37 mouse cellular contexts compared by ENCODE assay signal in the genomic region with DNA sequence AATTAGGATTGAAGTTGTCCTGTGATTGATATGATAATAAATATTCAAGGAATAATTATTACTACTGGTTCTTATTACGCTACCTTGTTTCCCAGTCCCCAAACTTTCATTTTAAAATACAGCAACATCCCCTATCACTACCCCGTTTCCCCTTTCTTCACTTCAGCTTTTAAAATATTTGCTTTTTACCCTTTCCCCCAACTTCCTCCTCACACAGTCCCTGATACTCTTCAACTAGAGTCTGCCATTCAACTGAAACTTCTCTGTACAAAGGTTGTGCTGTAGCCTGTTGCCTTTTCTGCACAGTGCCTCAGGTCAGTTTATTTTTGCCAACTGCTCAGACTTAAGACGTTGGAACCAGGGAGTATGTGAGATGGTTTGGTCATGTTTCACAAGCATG. TPM values are rescaled to one million over a fixed set of nuclear protein-coding genes. Genes with fewer than 3 reads are reported as not detected.
A peak's percentile ranks its signal among the peaks of the same experiment; 100 is the strongest.
DNase-seq lines count a peak whose midpoint lies in the region; ATAC-seq and TF ChIP-seq lines count a peak whose summit lies in the region.
"Had no signal": no experiment of that assay in that cellular context is flagged by ENCODE, and none has a peak within 500 bp of the region (broad histone marks: within the 10 kb centered on the region; RNA-seq: fewer than 3 reads in every experiment).

No protein-coding gene starts in this region.

- peak; percentile 54 for ATAC-seq in granulocyte monocyte progenitor cell, adult 5-6 weeks (replicated peaks; ENCODE audit: poor library complexity, severe bottlenecking)
- no peak for ATAC-seq in CD4-positive, CD25-positive, alpha-beta regulatory T cell, adult 4 months
- ATAC-seq: forebrain, embryonic 13.5 days; inflammation-experienced regulatory T-cells, adult 6 months; midbrain, embryonic 13.5 days had no signal

- peaks cover 11% of the 10 kb centered on the region; the same call in 1 of the 2 replicates for H3K36me3 ChIP-seq in spleen, adult 2 months (ENCODE audit: control insufficient read depth, insufficient read depth, low read length)
- peaks cover 8% of the 10 kb centered on the region; the same call in 1 of the 2 replicates for H3K36me3 ChIP-seq in splenic B cell, adult 2 months (ENCODE audit: control insufficient read depth, insufficient read depth, low read length, poor library complexity, severe bottlenecking)
- H3K36me3 ChIP-seq: heart, embryonic 13.5 days; hindbrain, embryonic 10.5 days; hindbrain, embryonic 15.5 days; kidney, embryonic 15.5 days; limb, embryonic 10.5 days; limb, embryonic 15.5 days; midbrain, embryonic 13.5 days had no signal

- peak; percentile 37 for DNase-seq in heart, adult 11 months
- no peak for DNase-seq in heart, postnatal 10 days
- no peak for DNase-seq in spleen, adult 2 months (ENCODE audit: low read depth in 1 of 2, low spot score in 2 of 2)
- DNase-seq in spleen, adult 12 weeks (ENCODE audit: low spot score) = no peak
- peak; percentile 60 for DNase-seq in splenic B cell, adult 2 months (ENCODE audit: low read depth, low spot score)
- no peak for DNase-seq in gastrocnemius, postnatal 14 days
- DNase-seq: adrenal gland, adult 2 months; adrenal gland, postnatal 36 days; cerebellum, adult 11 months; cerebellum, adult 9-10 months; cerebellum, postnatal 36 days; gastrocnemius, postnatal 36 days; heart, postnatal 14 days; kidney, adult 11 months; kidney, postnatal 36 days; lung, postnatal 10 days had no signal

- TF ChIP-seq POLR2A in spleen, adult 2 months (IDR thresholded peaks at IDR 0.05; ENCODE audit: low read depth, low read length) = no peak; the same call in 1 of the 2 replicates

- H3K27ac ChIP-seq in spleen, adult 2 months (ENCODE audit: insufficient read depth, low read length) = peak overlapping the region; percentile 94
- H3K27ac ChIP-seq: forebrain, embryonic 13.5 days; heart, embryonic 13.5 days; hindbrain, embryonic 10.5 days; hindbrain, embryonic 15.5 days; kidney, embryonic 15.5 days; limb, embryonic 10.5 days; limb, embryonic 15.5 days; midbrain, embryonic 13.5 days had no signal

- H3K4me1 ChIP-seq in spleen, adult 2 months (ENCODE audit: control insufficient read depth, insufficient read depth, insufficient read length) = peaks cover 11% of the 10 kb centered on the region; the same call in 1 of the 2 replicates
- H3K4me1 ChIP-seq: forebrain, embryonic 13.5 days; heart, embryonic 13.5 days; hindbrain, embryonic 10.5 days; hindbrain, embryonic 15.5 days; kidney, embryonic 15.5 days; limb, embryonic 10.5 days; limb, embryonic 15.5 days; midbrain, embryonic 13.5 days had no signal

- TF ChIP-seq CTCF in spleen, adult 2 months (IDR thresholded peaks at IDR 0.05; ENCODE audit: extremely low read depth, insufficient read depth, insufficient read length, insufficient replicate concordance) = no peak

- no peaks in the 10 kb centered on the region for H3K27me3 ChIP-seq in spleen, adult 2 months (ENCODE audit: control insufficient read depth, insufficient read depth, low read length)
- H3K27me3 ChIP-seq in splenic B cell, adult 2 months (ENCODE audit: control insufficient read depth, insufficient read depth, low read length, poor library complexity, severe bottlenecking) = no peaks in the 10 kb centered on the region
- H3K27me3 ChIP-seq: forebrain, embryonic 13.5 days; heart, embryonic 13.5 days; hindbrain, embryonic 15.5 days; kidney, embryonic 15.5 days; limb, embryonic 15.5 days; midbrain, embryonic 13.5 days had no signal

- peak overlapping the region; percentile 71 for H3K4me3 ChIP-seq in spleen, adult 2 months (ENCODE audit: extremely low read depth, insufficient read depth, insufficient read length)
- H3K4me3 ChIP-seq: forebrain, embryonic 13.5 days; heart, embryonic 13.5 days; hindbrain, embryonic 10.5 days; hindbrain, embryonic 15.5 days; kidney, embryonic 15.5 days; limb, embryonic 10.5 days; limb, embryonic 15.5 days; midbrain, embryonic 13.5 days had no signal

- WGBS in spleen, adult 2 months = 16% methylated on average over 3 of the region's 3 CpGs

- intact Hi-C loops in heart, postnatal 10 days (cut with DNase I) = no loop called here
- intact Hi-C loops in gastrocnemius, postnatal 14 days (cut with DNase I; ENCODE audit: low total_unique reads) = no loop called here

RNA-seq across cellular contexts. Expression of a gene that starts 2.5 kb away (rescaled TPM):
- under 1 TPM; 0.55 to 0.84 TPM for total RNA-seq in heart, postnatal 10 days (2021)
- 28.9 and 38.4 TPM in 2 replicates for polyA plus RNA-seq in spleen, adult 2 months (2012; rRNA removed)
- not detected in 2 replicates for total RNA-seq in granulocyte monocyte progenitor cell, adult 5-6 weeks (2014; fragmentation: Nextera tagmentation)
- total RNA-seq in granulocyte monocyte progenitor cell, adult 5-6 weeks (2017) = not detected in 2 replicates
- total RNA-seq in gastrocnemius, postnatal 14 days (2021) = under 1 TPM in 1 of 2 experiments, not detected in 1; 0.10 TPM
- 10 to 100 TPM in 1 of 2 experiments, under 1 TPM in 1; 0.12 to 21.1 TPM for polyA plus RNA-seq in CD4-positive, CD25-positive, alpha-beta regulatory T cell, adult 4 months (2017; shearing (Covaris generic))
- total RNA-seq: gastrocnemius, postnatal 36 days had no signal
- polyA plus RNA-seq: embryonic facial prominence, embryonic 11.5 days; forebrain, embryonic 13.5 days; heart, embryonic 13.5 days; hindbrain, embryonic 10.5 days; hindbrain, embryonic 15.5 days; kidney, embryonic 15.5 days; limb, embryonic 10.5 days; limb, embryonic 15.5 days; midbrain, embryonic 13.5 days; neural tube, embryonic 14.5 days had no signal

RNA-seq across cellular contexts. Expression of a gene that starts 20.1 kb away (rescaled TPM):
- not detected for total RNA-seq in heart, postnatal 10 days (2021)
- polyA plus RNA-seq in spleen, adult 2 months (2012; rRNA removed) = not detected in 2 replicates
- not detected in 2 replicates for total RNA-seq in granulocyte monocyte progenitor cell, adult 5-6 weeks (2014; fragmentation: Nextera tagmentation)
- not detected in 2 replicates for total RNA-seq in granulocyte monocyte progenitor cell, adult 5-6 weeks (2017)
- not detected for total RNA-seq in gastrocnemius, postnatal 14 days (2021)
- polyA plus RNA-seq in CD4-positive, CD25-positive, alpha-beta regulatory T cell, adult 4 months (2017; shearing (Covaris generic)) = not detected
- total RNA-seq: adrenal gland, adult 2 months; adrenal gland, postnatal 36 days; gastrocnemius, postnatal 36 days; heart, adult 8-10 months; heart, postnatal 14 days; layer of hippocampus, adult 8-10 months; left cerebral cortex, postnatal 10 days; megakaryocyte-erythroid progenitor cell, adult 5-6 weeks had no signal
- polyA plus RNA-seq: adrenal gland, adult 2 months; embryonic facial prominence, embryonic 11.5 days; forebrain, embryonic 13.5 days; heart, embryonic 13.5 days; hindbrain, embryonic 10.5 days; hindbrain, embryonic 15.5 days; inflammation-experienced regulatory T-cells, adult 6 months; kidney, embryonic 15.5 days; limb, embryonic 10.5 days; limb, embryonic 15.5 days; liver, embryonic 16.5 days; midbrain, embryonic 13.5 days; neural tube, embryonic 14.5 days; small intestine, adult 2 months; stomach, embryonic 14.5 days had no signal

RNA-seq across cellular contexts. Expression of a gene that starts 31.3 kb away (rescaled TPM):
- not detected for total RNA-seq in heart, postnatal 10 days (2021)
- polyA plus RNA-seq in spleen, adult 2 months (2012; rRNA removed) = not detected in 2 replicates
- not detected in 2 replicates for total RNA-seq in granulocyte monocyte progenitor cell, adult 5-6 weeks (2014; fragmentation: Nextera tagmentation)
- total RNA-seq in granulocyte monocyte progenitor cell, adult 5-6 weeks (2017) = not detected in 2 replicates
- total RNA-seq in gastrocnemius, postnatal 14 days (2021) = not detected
- polyA plus RNA-seq in CD4-positive, CD25-positive, alpha-beta regulatory T cell, adult 4 months (2017; shearing (Covaris generic)) = not detected
- total RNA-seq: adrenal gland, adult 2 months; adrenal gland, postnatal 36 days; gastrocnemius, postnatal 36 days; heart, adult 8-10 months; heart, postnatal 14 days; layer of hippocampus, adult 8-10 months; left cerebral cortex, postnatal 10 days; megakaryocyte-erythroid progenitor cell, adult 5-6 weeks had no signal
- polyA plus RNA-seq: adrenal gland, adult 2 months; embryonic facial prominence, embryonic 11.5 days; forebrain, embryonic 13.5 days; heart, embryonic 13.5 days; hindbrain, embryonic 10.5 days; hindbrain, embryonic 15.5 days; inflammation-experienced regulatory T-cells, adult 6 months; kidney, embryonic 15.5 days; limb, embryonic 10.5 days; limb, embryonic 15.5 days; liver, embryonic 16.5 days; midbrain, embryonic 13.5 days; neural tube, embryonic 14.5 days; stomach, embryonic 14.5 days; testis, adult 2 months had no signal

RNA-seq across cellular contexts. Expression of a gene that starts 50.7 kb away (rescaled TPM):
- under 1 TPM; 0.10 to 0.12 TPM for total RNA-seq in heart, postnatal 10 days (2021)
- 0.15 and 0.48 TPM in 2 replicates for polyA plus RNA-seq in spleen, adult 2 months (2012; rRNA removed)
- total RNA-seq in granulocyte monocyte progenitor cell, adult 5-6 weeks (2014; fragmentation: Nextera tagmentation) = not detected in 2 replicates
- not detected in 2 replicates for total RNA-seq in granulocyte monocyte progenitor cell, adult 5-6 weeks (2017)
- total RNA-seq in gastrocnemius, postnatal 14 days (2021) = under 1 TPM in 1 of 2 experiments, not detected in 1; 0.06 TPM
- polyA plus RNA-seq in CD4-positive, CD25-positive, alpha-beta regulatory T cell, adult 4 months (2017; shearing (Covaris generic)) = not detected
- total RNA-seq: left cerebral cortex, postnatal 10 days; megakaryocyte-erythroid progenitor cell, adult 5-6 weeks had no signal
- polyA plus RNA-seq: forebrain, embryonic 13.5 days; heart, embryonic 13.5 days; hindbrain, embryonic 15.5 days; inflammation-experienced regulatory T-cells, adult 6 months; limb, embryonic 10.5 days; liver, embryonic 16.5 days; midbrain, embryonic 13.5 days; neural tube, embryonic 14.5 days; stomach, embryonic 14.5 days had no signal

Comparison
In these comparisons a context has a peak if more than half of its experiments do, and no peak if none do; other contexts are left out.
1. DNase-seq: peak in heart, adult 11 months (single experiment) and splenic B cell, adult 2 months (single experiment); none in heart, postnatal 10 days (0 of 2), spleen, adult 2 months (0 of 2), spleen, adult 12 weeks (single experiment) and gastrocnemius, postnatal 14 days (single experiment).